Mouse (Mus musculus) brain, adult 2 months (tissue): ENCODE data around the gene Ap1g1.
"Not testable (repeated sequence)": the region's sequence is repeated elsewhere in the genome, so short reads cannot be mapped to it uniquely, and the experiment has no call there.

Experiments used
- DNase-seq: peaks from one replicate; pipeline ENCODE4 v3.0.0; 2011; ENCODE audit warnings: low read depth, low spot score

Gene Ap1g1

GRCm38 (mm10) chr8:109778280-109778977 lies at the start of gene Ap1g1:
TSS of gene Ap1g1 (plus strand) at chr8:109778554.
- DNase-seq: peak; percentile 100

- DNase-seq: peak; percentile 48
Observed at GRCm38 (mm10) chr8:109731012-109731411, 47.3 kb upstream of the Ap1g1 start.

GRCm38 (mm10) chr8:109734018-109734417 lies 44.3 kb upstream of the Ap1g1 start:
- no peak for DNase-seq

- peak; percentile 27 for DNase-seq
Observed at GRCm38 (mm10) chr8:109736819-109737218, 41.5 kb upstream of the Ap1g1 start.

GRCm38 (mm10) chr8:109737237-109738048 lies 40.9 kb upstream of the Ap1g1 start, which contains the start of gene Atxn1l:
TSS of gene Atxn1l (minus strand) at chr8:109737739.
- DNase-seq: peak; percentile 91

- DNase-seq: no peak
Observed at GRCm38 (mm10) chr8:109738049-109738380, 40.3 kb upstream of the Ap1g1 start.

- no peak for DNase-seq
Observed at GRCm38 (mm10) chr8:109747468-109748199, 30.7 kb upstream of the Ap1g1 start.

- no peak for DNase-seq
Observed at GRCm38 (mm10) chr8:109750274-109750673, 28.1 kb upstream of the Ap1g1 start.

GRCm38 (mm10) chr8:109750699-109751098 lies 27.7 kb upstream of the Ap1g1 start:
- DNase-seq: peak; percentile 66

GRCm38 (mm10) chr8:109751731-109752485 lies 26.4 kb upstream of the Ap1g1 start:
- no peak for DNase-seq

- DNase-seq: no peak
Observed at GRCm38 (mm10) chr8:109754696-109755095, 23.7 kb upstream of the Ap1g1 start.

GRCm38 (mm10) chr8:109755554-109755953 lies 22.8 kb upstream of the Ap1g1 start:
- DNase-seq: not testable (repeated sequence)

- DNase-seq: no peak
Observed at GRCm38 (mm10) chr8:109756849-109757248, 21.5 kb upstream of the Ap1g1 start.

GRCm38 (mm10) chr8:109759426-109759825 lies 18.9 kb upstream of the Ap1g1 start:
- DNase-seq: no peak

GRCm38 (mm10) chr8:109760221-109760620 lies 18.1 kb upstream of the Ap1g1 start:
- DNase-seq: no peak

- DNase-seq: no peak
Observed at GRCm38 (mm10) chr8:109764031-109764430, 14.3 kb upstream of the Ap1g1 start.

GRCm38 (mm10) chr8:109766081-109766480 lies 12.3 kb upstream of the Ap1g1 start:
- DNase-seq: no peak

GRCm38 (mm10) chr8:109773154-109773553 lies 5.2 kb upstream of the Ap1g1 start:
- peak; percentile 23 for DNase-seq

GRCm38 (mm10) chr8:109777851-109778250 lies 503 bp upstream of the Ap1g1 start:
- no peak for DNase-seq

- DNase-seq: peak; percentile 32
Observed at GRCm38 (mm10) chr8:109778993-109779421, 653 bp downstream of the Ap1g1 start.

- DNase-seq: no peak
Observed at GRCm38 (mm10) chr8:109779431-109780228, 1.3 kb downstream of the Ap1g1 start.
